Mouse (Mus musculus): ENCODE measurements around the gene Gpr156. TPM values are rescaled to one million over a fixed set of nuclear protein-coding genes. Genes with fewer than 3 reads are reported as not detected.
A peak's percentile ranks its signal among the peaks of the same experiment; 100 is the strongest.
"Not testable (repeated sequence)": the region's sequence is repeated elsewhere in the genome, so short reads cannot be mapped to it uniquely, and the experiment has no call there.

Gpr156 gene
- polyA plus RNA-seq, 2 experiments = 0.59 to 0.78 TPM

GRCm38 (mm10) chr16:37972357-37972756 lies 56.1 kb downstream of the Gpr156 start:
- TF ChIP-seq POLR2A (IDR thresholded peaks at IDR 0.05; ENCODE audit: borderline replicate concordance, extremely low read depth, insufficient read depth, insufficient read length) = no peak
- DNase-seq (ENCODE audit: low spot score) = peak; percentile 62
- Histone ChIP-seq H3K27ac (replicated peaks; ENCODE audit: low read depth, low read length) (no peak overlapping the region), H3K27me3 (ENCODE audit: control insufficient read depth, insufficient read depth, low read length) (no peaks in the 10 kb centered on the region), H3K9me3 (ENCODE audit: control insufficient read depth, low read length) (no peaks in the 10 kb centered on the region), H3K4me1 (ENCODE audit: control insufficient read depth, insufficient read depth, low read length) (peaks cover 13% of the 10 kb centered on the region), H3K9ac (ENCODE audit: low read depth, low read length, severe bottlenecking) (no peak overlapping the region), H3K4me3 (replicated peaks; ENCODE audit: low read length) (no peak overlapping the region), H3K4me2 (replicated peaks; ENCODE audit: low read depth, low read length, severe bottlenecking) (no peak overlapping the region), H3K36me3 (ENCODE audit: control insufficient read depth, insufficient read depth, low read length) (no peaks in the 10 kb centered on the region)
- 40% methylated on average over 8 of the region's 8 CpGs for WGBS
- peak; percentile 84; the same call in 1 of the 2 replicates for ATAC-seq (ENCODE audit: low FRiP score, low read depth)

GRCm38 (mm10) chr16:37973239-37973638 lies 56.9 kb downstream of the Gpr156 start:
- H3K9ac ChIP-seq (ENCODE audit: low read depth, low read length, severe bottlenecking); ATAC-seq (ENCODE audit: low FRiP score, low read depth); H3K4me2 ChIP-seq (replicated peaks; ENCODE audit: low read depth, low read length, severe bottlenecking); DNase-seq (ENCODE audit: low spot score); H3K27me3 ChIP-seq (ENCODE audit: control insufficient read depth, insufficient read depth, low read length); H3K4me3 ChIP-seq (replicated peaks; ENCODE audit: low read length); H3K9me3 ChIP-seq (ENCODE audit: control insufficient read depth, low read length); H3K36me3 ChIP-seq (ENCODE audit: control insufficient read depth, insufficient read depth, low read length); H3K27ac ChIP-seq (replicated peaks; ENCODE audit: low read depth, low read length): not testable (repeated sequence)
- peaks cover 13% of the 10 kb centered on the region for H3K4me1 ChIP-seq (ENCODE audit: control insufficient read depth, insufficient read depth, low read length)
- WGBS = 89% methylated on average over 9 of the region's 9 CpGs

GRCm38 (mm10) chr16:37973855-37974519 lies 57.7 kb downstream of the Gpr156 start:
- TF ChIP-seq POLR2A (IDR thresholded peaks at IDR 0.05; ENCODE audit: borderline replicate concordance, extremely low read depth, insufficient read depth, insufficient read length) = no peak
- H3K4me2 ChIP-seq (replicated peaks; ENCODE audit: low read depth, low read length, severe bottlenecking) = no peak overlapping the region
- 47% methylated on average over 11 of the region's 11 CpGs for WGBS
- no peak for ATAC-seq (ENCODE audit: low FRiP score, low read depth)
- H3K36me3 ChIP-seq (ENCODE audit: control insufficient read depth, insufficient read depth, low read length) = no peaks in the 10 kb centered on the region
- DNase-seq (ENCODE audit: low spot score) = no peak
- no peak overlapping the region for H3K27ac ChIP-seq (replicated peaks; ENCODE audit: low read depth, low read length)
- H3K4me1 ChIP-seq (ENCODE audit: control insufficient read depth, insufficient read depth, low read length) = peaks cover 13% of the 10 kb centered on the region
- no peak overlapping the region for H3K9ac ChIP-seq (ENCODE audit: low read depth, low read length, severe bottlenecking)
- H3K9me3 ChIP-seq (ENCODE audit: control insufficient read depth, low read length) = no peaks in the 10 kb centered on the region
- no peaks in the 10 kb centered on the region for H3K27me3 ChIP-seq (ENCODE audit: control insufficient read depth, insufficient read depth, low read length)
- no peak overlapping the region for H3K4me3 ChIP-seq (replicated peaks; ENCODE audit: low read length)

GRCm38 (mm10) chr16:37974520-37975340 lies 58.4 kb downstream of the Gpr156 start:
- peak; percentile 40 for DNase-seq (ENCODE audit: low spot score)
- H3K9ac ChIP-seq (ENCODE audit: low read depth, low read length, severe bottlenecking) = no peak overlapping the region
- H3K4me3 ChIP-seq (replicated peaks; ENCODE audit: low read length) = no peak overlapping the region
- H3K4me1 ChIP-seq (ENCODE audit: control insufficient read depth, insufficient read depth, low read length) = peaks cover 13% of the 10 kb centered on the region
- no peak overlapping the region for H3K27ac ChIP-seq (replicated peaks; ENCODE audit: low read depth, low read length)
- no peak for TF ChIP-seq POLR2A (IDR thresholded peaks at IDR 0.05; ENCODE audit: borderline replicate concordance, extremely low read depth, insufficient read depth, insufficient read length)
- H3K9me3 ChIP-seq (ENCODE audit: control insufficient read depth, low read length) = no peaks in the 10 kb centered on the region
- peak; percentile 32; the same call in 1 of the 2 replicates for ATAC-seq (ENCODE audit: low FRiP score, low read depth)
- no peaks in the 10 kb centered on the region for H3K36me3 ChIP-seq (ENCODE audit: control insufficient read depth, insufficient read depth, low read length)
- H3K27me3 ChIP-seq (ENCODE audit: control insufficient read depth, insufficient read depth, low read length) = no peaks in the 10 kb centered on the region
- H3K4me2 ChIP-seq (replicated peaks; ENCODE audit: low read depth, low read length, severe bottlenecking) = no peak overlapping the region
- 57% methylated on average over 13 of the region's 13 CpGs for WGBS

DNA sequence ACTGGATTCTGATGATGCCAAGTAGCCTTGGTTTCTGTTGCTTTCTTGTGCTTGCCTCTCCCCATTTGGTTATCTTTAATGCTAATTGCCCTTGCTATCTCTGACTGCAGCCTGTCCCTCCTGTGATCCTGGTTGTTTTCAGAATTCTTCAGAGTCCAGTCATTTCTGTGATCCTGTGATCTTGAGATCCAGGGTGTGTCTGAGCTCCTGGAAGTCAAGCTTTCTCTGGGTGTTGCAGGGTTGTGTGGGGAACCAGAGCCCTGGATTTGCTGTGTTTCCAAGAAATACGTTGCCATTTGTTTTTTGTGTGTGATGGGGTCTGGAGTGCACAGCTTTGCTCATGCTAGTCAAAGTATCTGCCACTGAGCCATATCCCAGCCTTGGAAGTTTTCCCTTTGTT lies 65.6 kb downstream of the Gpr156 start:
- ATAC-seq (ENCODE audit: low FRiP score, low read depth) (no peak), DNase-seq (ENCODE audit: low spot score) (no peak)
- 54% methylated on average over 1 of the region's 1 CpGs for WGBS
- Histone ChIP-seq H3K4me2 (replicated peaks; ENCODE audit: low read depth, low read length, severe bottlenecking) (no peak overlapping the region), H3K4me1 (ENCODE audit: control insufficient read depth, insufficient read depth, low read length) (no peaks in the 10 kb centered on the region), H3K4me3 (replicated peaks; ENCODE audit: low read length) (no peak overlapping the region), H3K9ac (ENCODE audit: low read depth, low read length, severe bottlenecking) (no peak overlapping the region), H3K9me3 (ENCODE audit: control insufficient read depth, low read length) (no peaks in the 10 kb centered on the region), H3K27ac (replicated peaks; ENCODE audit: low read depth, low read length) (no peak overlapping the region), H3K27me3 (ENCODE audit: control insufficient read depth, insufficient read depth, low read length) (no peaks in the 10 kb centered on the region), H3K36me3 (ENCODE audit: control insufficient read depth, insufficient read depth, low read length) (no peaks in the 10 kb centered on the region)
- no peak for TF ChIP-seq POLR2A (IDR thresholded peaks at IDR 0.05; ENCODE audit: borderline replicate concordance, extremely low read depth, insufficient read depth, insufficient read length)
